30 mouse cellular contexts compared by ENCODE assay signal in genomic region chr2:178959603-178960002, GRCm38 (mm10).
DNase-seq lines count a peak whose midpoint lies in the region; ATAC-seq and TF ChIP-seq lines count a peak whose summit lies in the region.
"Had no signal": no experiment of that assay in that cellular context is flagged by ENCODE, and none has a peak within 500 bp of the region (broad histone marks: within the 10 kb centered on the region; RNA-seq: fewer than 3 reads in every experiment).

No protein-coding gene starts in this region.

- DNase-seq in forebrain, postnatal 0 days = no peak
- DNase-seq in hindlimb bud, embryonic 11.5 days (ENCODE audit: extremely low spot score, low read depth, low spot score) = peak; percentile 42
- DNase-seq in frontal cortex, postnatal 14 days (ENCODE audit: low spot score in 2 of 2) = no peak
- no peak for DNase-seq in gastrocnemius, postnatal 4 days (ENCODE audit: low spot score in 2 of 2)
- DNase-seq: adrenal gland, postnatal 10 days; cerebellum, adult 2 months; cerebellum, postnatal 25 days; gastrocnemius, postnatal 10 days; heart, adult 11 months; heart, postnatal 14 days; kidney, postnatal 4 days; layer of hippocampus, adult 9-11 months; lung, adult 18-20 months; lung, postnatal 10 days; thymus, postnatal 36 days had no signal

- no peak overlapping the region for H3K4me3 ChIP-seq in forebrain, embryonic 12.5 days (replicated peaks)
- H3K4me3 ChIP-seq in forebrain, postnatal 0 days (ENCODE audit: low read depth, low read length) = no peak overlapping the region
- peak overlapping the region; percentile 42 for H3K4me3 ChIP-seq in megakaryocyte, embryonic 14.5 days (replicated peaks)
- H3K4me3 ChIP-seq: embryonic facial prominence, embryonic 13.5 days; erythroblast, embryonic 14.5 days; forebrain, embryonic 13.5 days; heart, embryonic 13.5 days; hindbrain, embryonic 15.5 days; limb, embryonic 13.5 days; liver, embryonic 12.5 days; midbrain, embryonic 15.5 days; neural tube, embryonic 13.5 days; stomach, embryonic 15.5 days had no signal

- H3K27ac ChIP-seq in forebrain, embryonic 12.5 days = no peak overlapping the region
- H3K27ac ChIP-seq in forebrain, postnatal 0 days (ENCODE audit: low read depth, low read length) = no peak overlapping the region
- H3K27ac ChIP-seq: embryonic facial prominence, embryonic 13.5 days; forebrain, embryonic 13.5 days; heart, embryonic 13.5 days; hindbrain, embryonic 15.5 days; limb, embryonic 13.5 days; liver, embryonic 12.5 days; midbrain, embryonic 15.5 days; neural tube, embryonic 13.5 days; stomach, embryonic 15.5 days had no signal

- no peak for TF ChIP-seq CTCF in forebrain, postnatal 0 days (IDR thresholded peaks at IDR 0.05; ENCODE audit: low read depth)

- peak; percentile 30; the same call in 1 of the 2 replicates for ATAC-seq in forebrain, embryonic 12.5 days (ENCODE audit: low FRiP score)
- ATAC-seq in forebrain, postnatal 0 days = no peak
- ATAC-seq in megakaryocyte, adult 5-6 weeks (ENCODE audit: poor library complexity, severe bottlenecking) = no peak
- ATAC-seq: activated CD4-positive, CD25-positive, alpha-beta regulatory T cell, adult 4 months; forebrain, embryonic 13.5 days; intestine, postnatal 0 days; liver, embryonic 12.5 days; midbrain, embryonic 15.5 days had no signal

- WGBS in forebrain, embryonic 12.5 days = 65% methylated on average over 6 of the region's 6 CpGs
- 73% methylated on average over 6 of the region's 6 CpGs for WGBS in forebrain, postnatal 0 days

- no peaks in the 10 kb centered on the region for H3K36me3 ChIP-seq in forebrain, embryonic 12.5 days (replicated peaks)
- no peaks in the 10 kb centered on the region; the same call in 1 of the 2 replicates for H3K36me3 ChIP-seq in forebrain, postnatal 0 days (ENCODE audit: insufficient read depth)
- H3K36me3 ChIP-seq in megakaryocyte, embryonic 14.5 days (replicated peaks; ENCODE audit: low read length) = no peaks in the 10 kb centered on the region
- H3K36me3 ChIP-seq: embryonic facial prominence, embryonic 13.5 days; heart, embryonic 13.5 days; hindbrain, embryonic 15.5 days; limb, embryonic 13.5 days; liver, embryonic 12.5 days; midbrain, embryonic 15.5 days; neural tube, embryonic 13.5 days; stomach, embryonic 15.5 days had no signal

- no peaks in the 10 kb centered on the region for H3K9me3 ChIP-seq in forebrain, embryonic 12.5 days
- no peaks in the 10 kb centered on the region for H3K9me3 ChIP-seq in forebrain, postnatal 0 days (ENCODE audit: low read length)
- H3K9me3 ChIP-seq in megakaryocyte, embryonic 14.5 days = peaks cover 35% of the 10 kb centered on the region
- H3K9me3 ChIP-seq: embryonic facial prominence, embryonic 13.5 days; forebrain, embryonic 13.5 days; heart, embryonic 13.5 days; hindbrain, embryonic 15.5 days; limb, embryonic 13.5 days; liver, embryonic 12.5 days; midbrain, embryonic 15.5 days; neural tube, embryonic 13.5 days; stomach, embryonic 15.5 days had no signal

- no peaks in the 10 kb centered on the region for H3K27me3 ChIP-seq in forebrain, embryonic 12.5 days
- no peaks in the 10 kb centered on the region for H3K27me3 ChIP-seq in forebrain, postnatal 0 days (ENCODE audit: insufficient read depth, low read length)
- H3K27me3 ChIP-seq in megakaryocyte, embryonic 14.5 days (replicated peaks) = no peaks in the 10 kb centered on the region
- H3K27me3 ChIP-seq: embryonic facial prominence, embryonic 13.5 days; forebrain, embryonic 13.5 days; heart, embryonic 13.5 days; hindbrain, embryonic 15.5 days; limb, embryonic 13.5 days; liver, embryonic 12.5 days; midbrain, embryonic 15.5 days; neural tube, embryonic 13.5 days; stomach, embryonic 15.5 days had no signal

- peaks cover 10% of the 10 kb centered on the region; the same call in 1 of the 2 replicates for H3K4me1 ChIP-seq in forebrain, embryonic 12.5 days
- H3K4me1 ChIP-seq in forebrain, postnatal 0 days (ENCODE audit: insufficient read depth) = no peaks in the 10 kb centered on the region
- no peaks in the 10 kb centered on the region for H3K4me1 ChIP-seq in megakaryocyte, embryonic 14.5 days
- H3K4me1 ChIP-seq: forebrain, embryonic 13.5 days; hindbrain, embryonic 15.5 days; liver, embryonic 12.5 days; midbrain, embryonic 15.5 days; neural tube, embryonic 13.5 days; stomach, embryonic 15.5 days had no signal

- no peak overlapping the region for H3K9ac ChIP-seq in forebrain, embryonic 12.5 days
- H3K9ac ChIP-seq in forebrain, postnatal 0 days = no peak overlapping the region
- H3K9ac ChIP-seq: embryonic facial prominence, embryonic 13.5 days; forebrain, embryonic 13.5 days; heart, embryonic 13.5 days; hindbrain, embryonic 15.5 days; limb, embryonic 13.5 days; liver, embryonic 12.5 days; midbrain, embryonic 15.5 days; neural tube, embryonic 13.5 days; stomach, embryonic 15.5 days had no signal

- no peak overlapping the region for H3K4me2 ChIP-seq in forebrain, embryonic 12.5 days
- no peak overlapping the region for H3K4me2 ChIP-seq in forebrain, postnatal 0 days (ENCODE audit: low read depth)
- H3K4me2 ChIP-seq: embryonic facial prominence, embryonic 13.5 days; forebrain, embryonic 13.5 days; heart, embryonic 13.5 days; hindbrain, embryonic 15.5 days; limb, embryonic 13.5 days; liver, embryonic 12.5 days; midbrain, embryonic 15.5 days; neural tube, embryonic 13.5 days; stomach, embryonic 15.5 days had no signal
